Mouse (Mus musculus) bone marrow, adult 2 months (tissue): ENCODE measurements around the gene Glp2r.

Experiments
- CTCF ChIP-seq: fragments of 200-500 bp; IDR thresholded peaks from 2 replicates; pipeline ENCODE4 v1.5.1; 2011; ENCODE audit warnings: low read length, control low read depth; ENCODE audit not compliant: control insufficient read depth, insufficient read depth
- POLR2A ChIP-seq: fragments of 200-500 bp; IDR thresholded peaks from 2 replicates; pipeline ENCODE4 v1.6.1; 2011; ENCODE audit warnings: low read depth, mild to moderate bottlenecking, control low read depth, low read length, borderline replicate concordance; ENCODE audit not compliant: control insufficient read depth

DNA sequence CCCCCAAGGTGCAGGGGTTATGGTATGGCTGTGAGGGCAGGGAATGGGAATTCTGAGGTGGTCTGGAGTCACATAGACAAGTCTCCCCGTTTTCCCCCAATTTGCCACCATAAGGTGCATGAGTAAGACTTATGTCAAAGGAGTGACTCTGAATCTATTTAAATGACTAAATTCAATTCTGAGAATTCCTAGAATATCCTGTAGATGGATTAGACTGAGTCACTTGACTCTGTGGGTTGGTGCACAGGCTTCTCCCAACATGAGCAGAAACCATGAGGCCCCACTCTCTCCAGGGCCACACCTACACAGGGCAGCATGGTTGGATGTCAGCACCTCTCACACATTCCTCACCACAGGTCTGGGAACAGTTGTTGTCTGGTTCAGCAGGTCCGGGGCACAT lies 91.0 kb downstream of the Glp2r start:
- TF ChIP-seq POLR2A (no peak), CTCF (no peak)
